Mouse (Mus musculus) MEL (cell line): ENCODE measurements around the gene Gm20388.

ENCODE experiments used
- BHLHE40 ChIP-seq: IDR thresholded peaks from 2 replicates; pipeline ENCODE4 v1.6.1; 2012; ENCODE audit warnings: low read depth, mild to moderate bottlenecking, inconsistent platforms, low read length, improper control_type of control experiment, borderline replicate concordance
- CHD1 ChIP-seq: IDR thresholded peaks from 2 replicates; pipeline ENCODE4 v1.6.1; 2012; ENCODE audit warnings: low read depth, mild to moderate bottlenecking, inconsistent platforms, low read length, improper control_type of control experiment
- CTCF ChIP-seq, 3 experiments: IDR thresholded peaks in 2 of 3; conservative IDR thresholded peaks in 1 of 3; 2 replicates each; pipeline ENCODE4 v1.5.1; 2011 to 2012; ENCODE audit warnings: low read length in 3 of 3, low read depth in 2 of 3, mild to moderate bottlenecking in 2 of 3, improper control_type of control experiment in 1 of 3, inconsistent platforms in 1 of 3, mixed read lengths in 1 of 3, moderate library complexity in 1 of 3; ENCODE audit not compliant: control insufficient read depth in 1 of 3, insufficient read depth in 1 of 3, poor library complexity in 1 of 3, severe bottlenecking in 1 of 3
- ELF1 ChIP-seq: IDR thresholded peaks from 2 replicates; pipeline ENCODE4 v1.6.1; 2014; ENCODE audit warnings: low read depth, mild to moderate bottlenecking, inconsistent platforms, low read length, improper control_type of control experiment, moderate library complexity
- MAZ ChIP-seq: IDR thresholded peaks from 2 replicates; pipeline ENCODE4 v1.6.1; 2012; ENCODE audit warnings: low read depth, mild to moderate bottlenecking, inconsistent platforms, low read length, improper control_type of control experiment
- NELFE ChIP-seq: IDR thresholded peaks from 2 replicates; pipeline ENCODE4 v1.6.1; 2011; ENCODE audit warnings: low read depth, low read length, improper control_type of control experiment
- POLR2A ChIP-seq, 2 experiments: IDR thresholded peaks; 2 replicates each; pipeline ENCODE4 v1.6.1; 2011 to 2012; ENCODE audit warnings: low read length in 2 of 2, mild to moderate bottlenecking in 2 of 2, control low read depth in 1 of 2, improper control_type of control experiment in 1 of 2, low read depth in 1 of 2, moderate library complexity in 1 of 2; ENCODE audit not compliant: control insufficient read depth in 1 of 2, insufficient read depth in 1 of 2, poor library complexity in 1 of 2
- POLR2AphosphoS2 ChIP-seq: IDR thresholded peaks from 2 replicates; pipeline ENCODE4 v1.6.1; 2011; ENCODE audit warnings: low read length, improper control_type of control experiment
- POLR2AphosphoS5 ChIP-seq: IDR thresholded peaks from 2 replicates; pipeline ENCODE4 v1.6.1; 2012; ENCODE audit warnings: low read depth, borderline replicate concordance, mild to moderate bottlenecking, inconsistent platforms, low read length, moderate library complexity, mixed read lengths
- TCF12 ChIP-seq: IDR thresholded peaks from 2 replicates; pipeline ENCODE4 v1.6.1; 2014; ENCODE audit warnings: low read depth, mild to moderate bottlenecking, inconsistent platforms, low read length, improper control_type of control experiment, moderate library complexity
- UBTF ChIP-seq: IDR thresholded peaks from 2 replicates; pipeline ENCODE4 v1.6.1; 2012; ENCODE audit warnings: low read depth, mild to moderate bottlenecking, inconsistent platforms, low read length, improper control_type of control experiment, moderate library complexity, borderline replicate concordance; ENCODE audit not compliant: insufficient read depth
- USF1 ChIP-seq: IDR thresholded peaks from 2 replicates; pipeline ENCODE4 v1.6.1; 2014; ENCODE audit warnings: low read depth, mild to moderate bottlenecking, inconsistent platforms, low read length, improper control_type of control experiment, moderate library complexity
- ZMIZ1 ChIP-seq: IDR thresholded peaks from 2 replicates; pipeline ENCODE4 v1.6.1; 2012; ENCODE audit warnings: low read depth, mild to moderate bottlenecking, inconsistent platforms, low read length, improper control_type of control experiment, moderate library complexity

GRCm38 (mm10) chr8:122055321-122055720 is 2144.7 kb downstream of the Gm20388 start:
- no peak for TF ChIP-seq POLR2AphosphoS2
- no peak for TF ChIP-seq MAZ
- TF ChIP-seq BHLHE40 = no peak
- no peak for TF ChIP-seq CTCF (IDR thresholded peaks at IDR 0.05 in 2 of 3, conservative IDR thresholded peaks at IDR 0.05 in 1 of 3; ENCODE audit: control insufficient read depth in 1 of 3, insufficient read depth in 1 of 3, low read depth in 2 of 3, low read length in 3 of 3, poor library complexity in 1 of 3, severe bottlenecking in 1 of 3)
- TF ChIP-seq UBTF = no peak
- TF ChIP-seq ELF1 = no peak
- no peak for TF ChIP-seq POLR2AphosphoS5
- TF ChIP-seq POLR2A (IDR thresholded peaks at IDR 0.05; ENCODE audit: control insufficient read depth in 1 of 2, insufficient read depth in 1 of 2, low read depth in 1 of 2, low read length in 2 of 2, poor library complexity in 1 of 2) = no peak
- no peak for TF ChIP-seq NELFE
- TF ChIP-seq CHD1 = no peak
- TF ChIP-seq TCF12 = no peak
- TF ChIP-seq USF1 = no peak
- no peak for TF ChIP-seq ZMIZ1
